Mouse (Mus musculus): ENCODE measurements around the gene Kcnt1. TPM values are rescaled to one million over a fixed set of nuclear protein-coding genes. Genes with fewer than 3 reads are reported as not detected.
"Not testable (repeated sequence)": the region's sequence is repeated elsewhere in the genome, so short reads cannot be mapped to it uniquely, and the experiment has no call there.

Kcnt1 gene
- 0.06 and 0.40 TPM in 2 replicates for polyA plus RNA-seq (2012; rRNA removed)

DNA sequence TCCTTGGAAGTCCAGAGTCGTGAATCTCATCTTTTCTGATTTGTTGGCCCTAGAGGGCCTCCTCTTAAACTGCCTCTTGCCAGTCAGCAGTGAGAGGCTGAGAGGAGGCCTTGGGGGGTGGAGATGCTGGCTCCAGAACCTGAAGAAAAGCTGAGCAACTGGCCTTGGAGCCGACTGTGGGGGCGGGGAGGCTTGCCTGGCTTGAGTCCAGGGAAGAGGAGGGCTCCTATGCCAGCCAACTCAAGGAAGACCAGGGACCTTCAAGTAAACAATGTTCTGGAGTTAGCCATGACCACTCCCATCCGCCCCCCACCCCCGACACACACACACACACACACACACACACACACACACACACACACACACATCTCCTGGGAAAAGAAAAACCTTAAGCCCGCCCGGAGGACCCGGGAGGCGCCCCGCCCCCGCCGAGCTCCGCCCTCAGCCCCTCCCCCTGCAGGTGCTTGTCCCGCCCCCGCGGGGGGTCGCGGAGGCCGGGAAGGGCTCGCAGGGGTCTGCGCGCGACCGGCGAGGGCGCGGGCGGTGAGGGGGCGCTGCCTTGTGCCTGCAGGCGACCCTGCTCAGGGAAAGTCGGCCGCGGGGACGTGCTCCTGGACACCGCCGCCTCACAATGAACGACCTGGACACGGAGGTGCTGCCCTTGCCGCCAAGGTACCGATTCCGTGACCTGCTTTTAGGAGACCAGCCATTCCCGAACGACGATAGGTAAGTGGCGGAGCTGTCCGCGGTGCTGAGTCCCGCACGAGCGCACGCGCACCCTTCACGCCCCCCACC is at the start of gene Kcnt1:
Gene Kcnt1 (plus strand): TSS at position 398 of the 795 bp plus-strand sequence.
- TF ChIP-seq CTCF (IDR thresholded peaks at IDR 0.05; ENCODE audit: insufficient read depth, low read length), result no peak
- TF ChIP-seq POLR2A (IDR thresholded peaks at IDR 0.05; ENCODE audit: borderline replicate concordance, extremely low read depth, low read depth, low read length), result no peak
- DNase-seq, result no peak
- WGBS, result 2% methylated on average over 53 of the region's 53 CpGs
- Histone ChIP-seq H3K4me3 (replicated peaks; ENCODE audit: extremely low read depth, low read depth, low read length) (no peak within 1 kb of the TSS), H3K4me1 (ENCODE audit: control insufficient read depth, insufficient read depth, low read length) (no peaks in the 10 kb centered on the region)

DNA sequence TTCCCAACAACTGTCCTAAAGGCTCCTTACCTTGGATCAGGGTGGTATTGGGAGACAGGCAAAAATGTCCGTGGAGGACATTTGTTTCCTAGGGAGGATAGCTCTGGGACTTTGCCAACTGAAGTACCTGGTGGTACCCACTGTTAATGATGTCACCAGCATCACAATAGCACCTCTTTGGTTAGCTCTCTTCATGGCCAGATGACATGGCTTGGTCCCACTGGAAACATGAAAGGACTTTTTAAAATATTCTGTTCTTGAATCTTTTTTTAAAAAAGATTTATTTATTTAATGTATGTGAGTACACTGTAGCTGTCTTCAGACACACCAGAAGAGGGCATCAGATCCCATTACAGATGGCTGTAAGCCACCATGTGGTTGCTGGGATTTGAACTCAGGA is 47.8 kb upstream of the Kcnt1 start, which contains the start of gene Glt6d1:
Gene Glt6d1 (minus strand): TSS at position 101 of the 400 bp plus-strand sequence.
- H3K4me1 ChIP-seq (ENCODE audit: control insufficient read depth, insufficient read depth, low read length); DNase-seq; H3K4me3 ChIP-seq (replicated peaks; ENCODE audit: extremely low read depth, low read depth, low read length): not testable (repeated sequence)
- WGBS, result 82% methylated on average over 1 of the region's 1 CpGs

DNA sequence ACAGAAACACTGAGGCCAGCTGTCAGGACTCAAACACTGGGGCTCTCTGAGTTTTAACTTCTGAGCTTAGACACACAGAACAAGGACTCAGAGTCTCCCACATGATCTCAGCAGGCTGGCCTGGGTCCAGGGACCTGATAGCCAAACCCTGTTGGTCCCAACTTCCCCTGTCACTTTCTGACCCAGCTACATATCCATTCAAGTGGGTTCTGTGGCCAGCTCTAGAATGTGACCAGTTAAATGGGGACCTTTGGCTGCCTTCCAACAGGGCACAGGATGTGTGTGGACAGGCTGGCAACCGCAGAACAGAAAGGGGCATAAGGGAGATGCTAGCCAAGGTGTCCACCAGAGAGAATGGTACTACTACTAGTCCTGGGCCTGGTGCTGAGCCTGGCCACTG is 40.7 kb upstream of the Kcnt1 start, which contains the start of gene Lcn9:
Gene Lcn9 (plus strand): TSS at position 348 of the 400 bp plus-strand sequence.
- H3K4me3 ChIP-seq (replicated peaks; ENCODE audit: extremely low read depth, low read depth, low read length), result no peak within 1 kb of the TSS
- DNase-seq, result no peak
- WGBS, result 39% methylated on average over 1 of the region's 1 CpGs
- TF ChIP-seq POLR2A (IDR thresholded peaks at IDR 0.05; ENCODE audit: borderline replicate concordance, extremely low read depth, low read depth, low read length), result no peak
- TF ChIP-seq CTCF (IDR thresholded peaks at IDR 0.05; ENCODE audit: insufficient read depth, low read length), result no peak
- H3K4me1 ChIP-seq (ENCODE audit: control insufficient read depth, insufficient read depth, low read length), result no peaks in the 10 kb centered on the region

DNA sequence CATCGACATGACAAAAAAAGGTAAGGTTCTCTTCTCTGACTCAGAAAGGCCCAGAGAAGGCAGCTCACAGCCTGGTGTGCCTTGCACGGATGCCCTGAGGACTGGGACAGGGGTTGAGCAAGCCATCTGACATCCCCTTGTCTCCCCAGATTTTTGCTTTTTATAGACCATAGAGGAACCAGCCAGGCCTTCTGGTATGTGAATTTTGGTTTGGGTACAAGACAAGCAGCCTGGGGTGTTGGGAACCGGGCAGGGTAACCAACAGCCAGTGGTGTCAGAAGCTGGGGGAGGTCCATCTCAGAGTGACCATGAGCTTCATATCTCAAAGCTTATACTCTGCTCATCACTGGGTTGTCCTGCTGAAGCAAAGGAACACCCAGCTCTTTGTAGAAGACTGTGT is 38.8 kb upstream of the Kcnt1 start:
- Histone ChIP-seq H3K4me3 (replicated peaks; ENCODE audit: extremely low read depth, low read depth, low read length) (no peak overlapping the region), H3K4me1 (ENCODE audit: control insufficient read depth, insufficient read depth, low read length) (no peaks in the 10 kb centered on the region)
- 78% methylated on average over 3 of the region's 3 CpGs for WGBS
- no peak for DNase-seq
- TF ChIP-seq CTCF (IDR thresholded peaks at IDR 0.05; ENCODE audit: insufficient read depth, low read length) (no peak), POLR2A (IDR thresholded peaks at IDR 0.05; ENCODE audit: borderline replicate concordance, extremely low read depth, low read depth, low read length) (no peak)

DNA sequence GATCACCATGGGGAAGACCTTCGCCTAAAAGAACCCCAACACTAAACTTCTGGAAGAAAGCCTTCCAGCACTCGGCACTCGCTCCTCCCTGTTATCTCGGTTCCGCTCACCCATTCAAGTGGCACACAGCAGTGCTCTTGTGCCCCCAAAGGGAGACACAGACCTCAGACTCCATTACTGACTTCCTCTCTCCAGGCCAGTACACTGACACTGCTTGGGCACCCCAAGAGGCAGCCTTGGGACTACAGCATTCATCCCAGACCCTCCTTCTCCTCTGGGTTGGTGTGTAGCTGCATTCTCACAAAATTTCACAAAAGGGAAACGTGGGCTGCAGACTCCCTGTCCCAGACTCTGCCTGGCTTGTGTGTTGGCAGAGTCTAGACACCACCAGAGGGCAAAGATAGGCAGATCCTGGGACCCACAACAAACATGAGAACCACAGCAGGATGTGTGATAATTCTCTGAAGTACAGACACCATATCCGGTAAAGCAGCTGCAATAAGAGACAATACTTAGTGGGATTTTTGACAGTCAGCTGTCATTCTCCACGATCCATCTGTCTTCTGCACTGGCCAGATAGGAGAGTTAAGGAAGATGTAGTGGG is 35.1 kb upstream of the Kcnt1 start:
- no peak for DNase-seq
- Histone ChIP-seq H3K4me3 (replicated peaks; ENCODE audit: extremely low read depth, low read depth, low read length) (no peak overlapping the region), H3K4me1 (ENCODE audit: control insufficient read depth, insufficient read depth, low read length) (no peaks in the 10 kb centered on the region)
- 68% methylated on average over 8 of the region's 8 CpGs for WGBS
- TF ChIP-seq CTCF (IDR thresholded peaks at IDR 0.05; ENCODE audit: insufficient read depth, low read length) (no peak), POLR2A (IDR thresholded peaks at IDR 0.05; ENCODE audit: borderline replicate concordance, extremely low read depth, low read depth, low read length) (no peak)

DNA sequence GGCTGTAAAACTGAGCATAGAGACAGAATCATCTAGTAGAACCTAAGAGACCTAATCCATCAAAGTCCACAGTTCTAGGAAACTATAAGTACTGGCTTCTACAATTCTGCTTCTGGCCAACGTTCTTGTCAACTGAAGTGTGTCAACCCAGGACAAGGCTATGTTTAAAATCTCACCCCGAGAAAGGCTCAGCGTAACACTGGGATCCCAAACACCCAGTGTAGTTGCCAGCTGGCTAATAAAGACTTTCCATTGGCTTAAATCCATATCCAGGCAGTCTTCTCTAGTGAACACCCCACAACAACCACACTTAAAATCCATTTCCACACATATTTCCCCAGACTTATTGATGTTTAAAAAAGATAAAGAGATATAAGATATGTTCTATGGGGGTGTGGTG is 32.7 kb upstream of the Kcnt1 start:
- 48% methylated on average over 3 of the region's 3 CpGs for WGBS
- no peak for DNase-seq
- no peak overlapping the region for H3K4me3 ChIP-seq (replicated peaks; ENCODE audit: extremely low read depth, low read depth, low read length)
- no peak for TF ChIP-seq POLR2A (IDR thresholded peaks at IDR 0.05; ENCODE audit: borderline replicate concordance, extremely low read depth, low read depth, low read length)
- no peak for TF ChIP-seq CTCF (IDR thresholded peaks at IDR 0.05; ENCODE audit: insufficient read depth, low read length)
- H3K4me1 ChIP-seq (ENCODE audit: control insufficient read depth, insufficient read depth, low read length), result no peaks in the 10 kb centered on the region

DNA sequence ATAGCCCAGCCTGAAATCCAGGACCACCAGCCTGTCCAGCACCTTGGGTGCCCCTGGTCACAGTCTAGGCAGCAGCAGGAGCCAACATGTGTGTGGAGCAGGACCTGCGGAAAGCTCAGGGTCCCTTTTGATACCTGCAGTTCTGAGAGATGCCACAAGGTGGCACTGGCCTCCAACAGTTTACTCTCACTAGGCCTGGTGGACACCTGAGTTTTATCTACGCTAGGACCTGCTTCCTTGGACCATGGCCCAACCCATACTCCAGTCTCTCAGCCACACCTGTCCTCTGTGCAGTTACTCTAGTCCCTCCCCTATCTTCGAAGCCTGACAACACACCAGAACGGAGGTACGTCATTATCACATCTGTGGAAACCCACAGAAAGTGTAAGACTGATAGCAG is 27.2 kb upstream of the Kcnt1 start:
- TF ChIP-seq POLR2A (IDR thresholded peaks at IDR 0.05; ENCODE audit: borderline replicate concordance, extremely low read depth, low read depth, low read length), result no peak
- peak; percentile 90 for TF ChIP-seq CTCF (IDR thresholded peaks at IDR 0.05; ENCODE audit: insufficient read depth, low read length)
- peak; percentile 70 for DNase-seq
- Histone ChIP-seq H3K4me1 (ENCODE audit: control insufficient read depth, insufficient read depth, low read length) (no peaks in the 10 kb centered on the region), H3K4me3 (replicated peaks; ENCODE audit: extremely low read depth, low read depth, low read length) (no peak overlapping the region)
- 43% methylated on average over 5 of the region's 5 CpGs for WGBS

DNA sequence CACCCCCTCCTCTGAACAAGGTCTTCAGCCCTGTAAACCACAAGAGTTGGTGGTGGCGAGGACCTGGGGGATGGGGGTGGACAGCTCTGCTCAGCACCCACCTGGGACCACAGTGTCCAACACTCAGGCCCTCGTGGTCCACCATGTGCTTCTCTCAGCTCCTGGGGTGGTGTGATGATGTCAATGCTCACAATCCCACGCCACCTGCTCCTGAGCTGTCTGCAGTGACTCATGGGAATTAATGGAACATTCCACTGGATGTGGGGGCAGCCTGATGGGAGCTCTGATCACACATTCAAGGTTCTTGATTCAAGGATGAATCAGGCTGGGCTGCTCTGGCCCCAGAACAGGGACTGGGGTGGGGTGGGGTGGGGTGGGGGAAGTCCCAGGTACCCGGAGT is 21.4 kb upstream of the Kcnt1 start:
- H3K4me3 ChIP-seq (replicated peaks; ENCODE audit: extremely low read depth, low read depth, low read length), result no peak overlapping the region
- no peaks in the 10 kb centered on the region for H3K4me1 ChIP-seq (ENCODE audit: control insufficient read depth, insufficient read depth, low read length)
- DNase-seq, result no peak
- WGBS, result 52% methylated on average over 4 of the region's 4 CpGs
- TF ChIP-seq POLR2A (IDR thresholded peaks at IDR 0.05; ENCODE audit: borderline replicate concordance, extremely low read depth, low read depth, low read length) (no peak), CTCF (IDR thresholded peaks at IDR 0.05; ENCODE audit: insufficient read depth, low read length) (no peak)

DNA sequence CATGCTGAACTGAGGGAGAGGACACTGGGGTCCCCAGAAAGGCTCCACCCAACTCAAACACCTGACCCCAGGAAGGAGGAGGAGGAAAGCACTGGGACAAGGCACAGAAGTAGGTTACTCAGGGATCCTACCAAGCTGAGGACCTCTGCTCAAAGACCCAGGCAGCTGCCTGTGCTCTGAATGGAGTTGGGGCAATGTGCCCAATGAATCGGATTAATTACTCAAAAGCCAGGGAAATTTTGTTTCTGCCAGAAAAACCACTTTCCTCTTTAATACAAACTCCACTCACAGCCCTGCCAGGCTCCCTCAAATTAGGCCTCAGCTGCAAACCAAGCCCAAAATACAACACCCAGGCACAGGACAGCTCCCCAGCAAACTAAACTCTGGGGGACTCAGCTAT is 20.8 kb upstream of the Kcnt1 start:
- DNase-seq, result no peak
- TF ChIP-seq POLR2A (IDR thresholded peaks at IDR 0.05; ENCODE audit: borderline replicate concordance, extremely low read depth, low read depth, low read length) (no peak), CTCF (IDR thresholded peaks at IDR 0.05; ENCODE audit: insufficient read depth, low read length) (no peak)
- Histone ChIP-seq H3K4me3 (replicated peaks; ENCODE audit: extremely low read depth, low read depth, low read length) (no peak overlapping the region), H3K4me1 (ENCODE audit: control insufficient read depth, insufficient read depth, low read length) (no peaks in the 10 kb centered on the region)
- 50% methylated on average over 1 of the region's 1 CpGs for whole genome bisulfite sequencing

DNA sequence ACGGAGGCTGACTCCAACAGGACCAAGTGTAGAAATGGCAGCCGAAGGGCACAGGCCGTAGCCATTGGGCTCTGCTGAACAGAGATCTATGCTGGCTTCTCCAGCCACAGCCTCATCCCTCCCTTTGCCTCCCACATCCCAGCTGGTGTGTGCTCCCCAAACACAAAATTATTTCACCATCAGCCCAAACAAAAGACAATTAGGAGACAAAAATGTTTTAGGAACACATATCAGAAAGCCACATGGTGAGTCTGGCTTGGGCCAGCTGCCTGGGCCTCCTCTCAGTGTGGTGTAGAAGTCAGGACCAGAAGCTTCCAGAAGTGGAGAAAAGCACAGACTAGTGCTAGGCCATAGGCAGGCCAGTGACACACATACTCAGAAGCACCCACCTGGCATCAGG is 19.4 kb upstream of the Kcnt1 start:
- WGBS, result 67% methylated on average over 3 of the region's 3 CpGs
- DNase-seq, result no peak
- Histone ChIP-seq H3K4me1 (ENCODE audit: control insufficient read depth, insufficient read depth, low read length) (no peaks in the 10 kb centered on the region), H3K4me3 (replicated peaks; ENCODE audit: extremely low read depth, low read depth, low read length) (no peak overlapping the region)
- TF ChIP-seq CTCF (IDR thresholded peaks at IDR 0.05; ENCODE audit: insufficient read depth, low read length) (no peak), POLR2A (IDR thresholded peaks at IDR 0.05; ENCODE audit: borderline replicate concordance, extremely low read depth, low read depth, low read length) (no peak)

Data from lung, adult 2 months (tissue).